Mouse (Mus musculus) liver, embryonic 16.5 days (tissue): ENCODE data around the gene Meaf6. TPM values are rescaled to one million over a fixed set of nuclear protein-coding genes. Genes with fewer than 3 reads are reported as not detected.

Experiments
- ATAC-seq: fragments of 200-750 bp; cut with Nextera tagmentation; 2 replicates; pipeline ENCODE4 v1.8.0; 2017; ENCODE audit warnings: low read depth, mild to moderate bottlenecking, moderate number of reproducible peaks, moderate library complexity
- H3K27ac ChIP-seq: fragments of 300-500 bp; sonication (generic); 2 replicates; pipeline ENCODE4 v1.5.1; 2014; ENCODE audit warnings: mild to moderate bottlenecking, low read length
- H3K27me3 ChIP-seq: fragments of 300-500 bp; sonication (generic); 2 replicates; pipeline ENCODE4 v1.6.1; 2014; ENCODE audit warnings: low read depth, low read length, mixed read lengths; ENCODE audit not compliant: control insufficient read depth, insufficient read depth
- H3K36me3 ChIP-seq: fragments of 300-500 bp; sonication (generic); 2 replicates; pipeline ENCODE4 v1.6.1; 2014; ENCODE audit warnings: mild to moderate bottlenecking; ENCODE audit not compliant: control insufficient read depth, insufficient read depth
- H3K4me1 ChIP-seq: fragments of 300-500 bp; sonication (generic); 2 replicates; pipeline ENCODE4 v1.6.1; 2014; ENCODE audit warnings: low read depth, low read length, mixed read lengths; ENCODE audit not compliant: control insufficient read depth
- H3K4me2 ChIP-seq: fragments of 300-500 bp; sonication (generic); 2 replicates; pipeline ENCODE4 v1.6.1; 2014; ENCODE audit warnings: low read depth, low read length, mixed read lengths
- H3K4me3 ChIP-seq: fragments of 300-500 bp; sonication (generic); 2 replicates; pipeline ENCODE4 v1.5.1; 2014; ENCODE audit warnings: low read depth, mild to moderate bottlenecking, low read length
- H3K9ac ChIP-seq: fragments of 300-500 bp; sonication (generic); 2 replicates; pipeline ENCODE4 v1.6.1; 2014; ENCODE audit warnings: low read depth, low read length
- H3K9me3 ChIP-seq: fragments of 300-500 bp; sonication (generic); replicated peaks from 2 replicates; pipeline ENCODE4 v1.6.1; 2016; ENCODE audit warnings: low read length; ENCODE audit not compliant: control insufficient read depth
- WGBS: fragments of 180-500 bp; shearing (Covaris S2); extraction: QIAGEN DNeasy Blood & Tissue Kit; methylation state at CpG from one replicate; pipeline ENCODE4 v1.1.7; 2014; ENCODE audit not compliant: insufficient replicate concordance; 5-methylcytosine and 5-hydroxymethylcytosine counted together
- polyA plus RNA-seq: library from polyadenylated mRNA; unstranded; fragments of >200 nt; fragmentation: Nextera tagmentation; extraction: Ambion mirVana; gene quantifications from 2 replicates; pipeline ENCODE4 v1.2.1, GENCODE M21; 2015

Gene Meaf6
- polyA plus RNA-seq: 15.9 and 17.8 TPM in 2 replicates

DNA sequence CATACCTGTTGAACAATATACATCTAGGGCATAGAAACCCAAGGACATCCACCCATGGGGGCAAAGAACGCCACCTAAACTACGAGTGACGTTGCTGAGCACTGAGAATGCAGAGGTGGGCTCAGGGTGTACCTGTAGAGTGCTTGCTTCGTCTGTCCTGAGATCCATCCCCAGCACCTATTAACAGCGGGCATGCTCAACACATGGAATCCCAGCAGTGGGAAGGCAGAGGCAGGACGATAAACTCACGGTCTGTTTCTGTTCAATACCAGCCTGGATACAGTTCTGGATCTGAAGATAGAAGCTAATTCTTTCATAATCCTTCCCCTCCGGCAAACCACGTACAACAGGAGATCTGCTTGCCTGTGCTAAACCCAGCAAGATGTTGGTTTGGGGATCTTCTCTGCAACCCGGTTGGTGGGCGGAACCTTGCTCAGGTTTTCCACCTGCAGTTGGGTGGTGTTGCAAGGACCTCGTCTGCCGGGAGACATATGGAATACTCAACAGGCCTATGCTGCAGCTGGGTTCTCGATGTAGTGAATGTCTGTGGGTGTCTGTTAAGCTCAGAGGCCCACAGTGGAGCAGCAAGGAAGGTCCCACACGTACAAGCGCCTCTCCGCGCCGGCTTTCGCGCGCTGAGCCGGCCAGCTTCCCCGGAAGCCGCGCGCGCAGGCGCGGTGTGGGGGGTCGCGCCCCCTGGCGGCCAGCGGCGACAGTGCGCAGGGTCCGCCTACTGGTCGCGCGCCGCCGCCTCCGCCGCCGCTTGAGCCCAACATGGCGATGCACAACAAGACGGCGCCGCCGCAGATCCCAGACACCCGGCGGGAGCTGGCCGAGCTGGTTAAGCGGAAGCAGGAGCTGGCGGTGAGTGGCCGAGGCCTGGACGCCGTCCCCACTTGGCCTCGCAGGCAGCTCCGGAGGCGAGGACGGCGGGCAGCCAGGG, at the start of gene Meaf6:
Gene Meaf6, plus strand, starts transcription at position 732 of the 943 bp plus-strand sequence.
- Histone ChIP-seq H3K27ac (peak within 1 kb of the TSS; percentile 94), H3K9me3 (no peaks in the 10 kb centered on the region), H3K9ac (peak within 1 kb of the TSS; percentile 94), H3K4me3 (peak within 1 kb of the TSS; percentile 88), H3K36me3 (no peaks in the 10 kb centered on the region; the same call in 1 of the 2 replicates), H3K4me1 (peaks cover 18% of the 10 kb centered on the region), H3K4me2 (peak within 1 kb of the TSS; percentile 79), H3K27me3 (no peaks in the 10 kb centered on the region)
- under 1% methylated on average over 62 of the region's 63 CpGs for WGBS
- peak; percentile 91 for ATAC-seq

DNA sequence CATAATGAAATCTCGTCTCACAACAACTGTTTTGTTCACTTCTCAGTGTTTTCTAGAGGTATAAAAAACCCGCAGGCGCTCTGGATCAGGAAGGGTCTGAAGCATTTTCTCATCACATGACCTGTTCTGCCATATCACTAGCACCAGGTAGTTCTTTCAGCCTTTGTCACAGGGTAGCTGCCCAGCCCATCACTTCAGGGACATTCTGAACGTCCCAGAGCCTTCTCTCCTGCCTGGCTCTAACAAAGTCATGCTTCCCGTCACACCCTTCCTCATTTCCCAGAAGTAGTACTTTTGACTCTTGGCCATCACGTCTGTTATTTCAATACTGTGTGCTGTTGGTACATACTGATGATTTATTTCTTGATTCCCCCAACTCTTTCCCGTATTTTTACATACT, 40.5 kb upstream of the Meaf6 start:
- Histone ChIP-seq H3K4me1 (peaks cover 5% of the 10 kb centered on the region), H3K36me3 (peaks cover 54% of the 10 kb centered on the region), H3K27me3 (no peaks in the 10 kb centered on the region), H3K4me3 (no peak overlapping the region), H3K27ac (no peak overlapping the region), H3K9ac (no peak overlapping the region), H3K9me3 (no peaks in the 10 kb centered on the region), H3K4me2 (no peak overlapping the region)
- WGBS: 74% methylated on average over 7 of the region's 7 CpGs
- ATAC-seq: no peak

DNA sequence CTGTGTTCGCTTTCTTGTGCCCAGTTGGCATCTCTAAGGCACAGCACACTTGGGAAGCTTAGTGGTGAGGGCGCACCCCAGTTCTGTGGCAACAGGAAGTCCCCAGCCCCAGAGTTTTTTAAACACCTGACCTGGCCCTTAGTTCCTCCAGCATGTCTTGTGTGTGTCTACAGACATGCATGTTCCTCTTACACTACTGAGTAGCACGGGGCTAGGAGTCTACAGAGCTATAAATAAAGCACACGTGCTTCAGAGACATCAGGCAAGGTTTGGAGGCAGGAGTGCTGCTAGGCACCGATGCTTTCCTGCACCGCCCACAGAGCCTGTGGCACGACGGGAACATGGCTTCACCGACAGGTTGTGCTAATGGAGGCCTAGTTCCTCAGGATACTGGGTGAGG, 29.5 kb upstream of the Meaf6 start:
- no peak overlapping the region for H3K4me3 ChIP-seq
- peak; percentile 39; the same call in 1 of the 2 replicates for ATAC-seq
- peak overlapping the region; percentile 12; the same call in 1 of the 2 replicates for H3K27ac ChIP-seq
- 66% methylated on average over 9 of the region's 9 CpGs for WGBS
- no peaks in the 10 kb centered on the region for H3K27me3 ChIP-seq
- H3K4me2 ChIP-seq: no peak overlapping the region
- no peak overlapping the region for H3K9ac ChIP-seq
- peaks cover 28% of the 10 kb centered on the region for H3K36me3 ChIP-seq
- peaks cover 7% of the 10 kb centered on the region for H3K4me1 ChIP-seq
- H3K9me3 ChIP-seq: no peaks in the 10 kb centered on the region

DNA sequence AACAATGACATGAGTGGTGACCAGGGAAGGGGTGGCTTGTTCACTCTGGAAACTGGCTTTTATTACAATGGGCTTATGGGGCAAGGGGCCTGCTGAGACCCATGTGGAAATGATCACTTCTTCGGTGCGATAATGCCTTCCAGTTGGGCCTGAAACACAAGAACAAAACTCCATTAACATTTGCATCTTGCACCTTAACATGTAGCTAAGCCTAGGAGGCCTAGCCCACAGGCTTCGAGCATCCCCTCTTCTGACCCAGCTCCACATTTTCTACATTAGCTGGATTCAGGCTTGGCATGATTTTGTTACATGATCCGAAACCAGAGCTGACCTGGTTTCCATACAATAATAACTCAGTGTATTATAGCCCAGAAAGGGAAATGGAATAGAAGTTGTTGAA, 28.5 kb upstream of the Meaf6 start:
- no peaks in the 10 kb centered on the region for H3K27me3 ChIP-seq
- no peak overlapping the region for H3K27ac ChIP-seq
- H3K4me2 ChIP-seq: no peak overlapping the region
- no peak overlapping the region for H3K4me3 ChIP-seq
- no peak for ATAC-seq
- H3K9me3 ChIP-seq: no peaks in the 10 kb centered on the region
- peaks cover 26% of the 10 kb centered on the region for H3K36me3 ChIP-seq
- peaks cover 7% of the 10 kb centered on the region for H3K4me1 ChIP-seq
- 82% methylated on average over 4 of the region's 4 CpGs for WGBS
- no peak overlapping the region for H3K9ac ChIP-seq

DNA sequence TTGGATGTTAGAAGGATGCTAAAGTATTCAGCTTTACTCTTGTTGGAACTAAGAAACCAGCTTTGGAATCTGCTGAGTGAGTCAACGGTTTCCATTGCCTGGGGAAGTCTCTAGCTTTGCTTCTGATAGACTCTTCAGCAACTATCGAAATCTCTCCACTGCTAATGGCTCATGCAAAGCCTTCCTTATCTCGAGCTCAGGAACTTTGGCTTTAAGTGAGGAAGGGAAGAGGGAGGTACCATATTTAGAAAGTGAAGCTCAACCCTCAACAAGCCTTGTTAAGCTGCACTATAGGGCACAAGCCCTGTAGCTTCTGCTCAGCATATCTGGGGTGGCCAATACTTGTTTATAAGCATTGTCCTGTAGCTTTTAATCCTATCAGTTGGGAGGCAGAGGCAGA, 27.7 kb upstream of the Meaf6 start:
- no peaks in the 10 kb centered on the region for H3K9me3 ChIP-seq
- no peaks in the 10 kb centered on the region for H3K27me3 ChIP-seq
- peaks cover 23% of the 10 kb centered on the region for H3K36me3 ChIP-seq
- no peak for ATAC-seq
- H3K9ac ChIP-seq: no peak overlapping the region
- peaks cover 7% of the 10 kb centered on the region for H3K4me1 ChIP-seq
- H3K4me3 ChIP-seq: no peak overlapping the region
- H3K4me2 ChIP-seq: no peak overlapping the region
- no peak overlapping the region for H3K27ac ChIP-seq
- WGBS: 22% methylated on average over 3 of the region's 3 CpGs

DNA sequence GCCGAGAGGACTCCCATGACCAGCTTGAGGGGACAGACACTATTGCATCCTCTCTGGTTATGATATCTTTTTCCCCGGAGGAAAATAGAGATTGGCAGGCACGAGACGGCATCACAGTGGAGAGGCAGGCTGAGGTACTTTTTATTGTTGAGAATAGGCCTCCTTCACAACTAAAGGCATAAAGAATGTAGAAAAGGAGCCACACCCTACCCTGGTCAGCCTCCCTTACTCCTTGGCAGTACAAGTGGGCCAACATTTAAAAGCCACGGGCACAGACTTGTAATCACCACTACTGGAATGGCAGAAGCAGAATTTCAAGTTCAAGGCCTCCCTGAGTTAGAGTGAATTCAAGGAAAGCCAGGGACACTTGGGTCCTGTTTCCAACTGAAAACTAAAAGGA, 26.9 kb upstream of the Meaf6 start:
- Histone ChIP-seq H3K27ac (no peak overlapping the region), H3K9me3 (no peaks in the 10 kb centered on the region), H3K4me1 (peaks cover 7% of the 10 kb centered on the region), H3K4me2 (no peak overlapping the region), H3K9ac (no peak overlapping the region), H3K27me3 (no peaks in the 10 kb centered on the region), H3K4me3 (no peak overlapping the region), H3K36me3 (peaks cover 17% of the 10 kb centered on the region)
- WGBS: 67% methylated on average over 5 of the region's 5 CpGs
- no peak for ATAC-seq

DNA sequence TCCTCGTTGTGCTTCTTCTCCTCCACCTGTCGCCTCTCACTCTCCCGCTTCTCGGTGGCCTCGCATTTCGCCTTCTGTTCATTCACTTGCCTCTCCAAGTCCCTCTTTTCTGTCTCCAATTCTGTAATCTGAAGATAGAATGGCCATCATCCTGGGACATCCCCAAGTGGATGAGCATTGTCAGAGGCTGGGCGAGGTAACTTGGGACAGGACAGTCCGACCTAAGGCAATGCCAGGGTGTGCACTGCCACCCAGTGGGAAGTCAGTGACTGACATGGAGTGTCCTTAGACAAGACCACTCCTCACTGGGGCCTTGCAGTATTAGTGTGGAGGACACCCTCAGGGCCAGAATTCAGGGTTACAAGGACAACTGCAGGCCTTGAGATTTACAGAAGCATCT, 25.9 kb upstream of the Meaf6 start:
- 5% methylated on average over 8 of the region's 8 CpGs for WGBS
- no peaks in the 10 kb centered on the region for H3K27me3 ChIP-seq

DNA sequence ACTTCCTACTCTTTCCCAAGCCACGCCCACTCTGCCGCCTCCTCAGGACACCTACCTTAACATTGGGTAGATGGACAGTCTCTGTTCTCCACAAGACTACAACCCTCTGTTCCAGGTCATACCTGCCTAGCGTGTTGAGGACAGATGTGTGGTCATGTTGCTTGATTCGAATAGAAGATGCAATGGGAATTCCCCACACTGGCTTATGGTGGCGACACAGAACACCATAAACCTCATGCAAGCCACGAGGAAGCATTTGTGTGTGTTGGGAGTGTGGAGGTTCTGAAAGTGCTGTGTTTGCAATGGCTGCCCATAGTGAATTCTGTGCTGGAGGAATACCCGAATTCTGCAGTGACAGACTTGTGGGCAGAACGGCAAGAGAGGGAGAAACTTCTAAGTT, 21.1 kb upstream of the Meaf6 start:
- peaks cover 18% of the 10 kb centered on the region for H3K4me1 ChIP-seq
- H3K9ac ChIP-seq: no peak overlapping the region
- H3K4me2 ChIP-seq: no peak overlapping the region
- 51% methylated on average over 8 of the region's 8 CpGs for WGBS
- H3K4me3 ChIP-seq: no peak overlapping the region
- H3K27me3 ChIP-seq: no peaks in the 10 kb centered on the region
- no peak overlapping the region for H3K27ac ChIP-seq
- ATAC-seq: no peak
- H3K9me3 ChIP-seq: no peaks in the 10 kb centered on the region
- no peaks in the 10 kb centered on the region for H3K36me3 ChIP-seq

More for the DNA sequence above, 25.9 kb upstream of the Meaf6 start:
- Histone ChIP-seq H3K9me3 (no peaks in the 10 kb centered on the region), H3K36me3 (peaks cover 9% of the 10 kb centered on the region), H3K27ac (no peak overlapping the region), H3K4me1 (peaks cover 7% of the 10 kb centered on the region), H3K4me3 (no peak overlapping the region), H3K9ac (no peak overlapping the region), H3K4me2 (peak overlapping the region; percentile 42)
- ATAC-seq: no peak
